Mouse (Mus musculus) heart, postnatal 36 days (tissue): ENCODE measurements at regions not wholly inside any gene's neighbourhood (a gene's known extent, or its start where the extent isn't known, plus 50 kb on each side); places are given as distances from the start of the nearest gene placed in this dataset.

Experiments
- DNase-seq, 2 experiments: peaks; one replicate each; pipeline ENCODE4 v3.0.0; 2021 to 2022
- intact Hi-C: fragments of 180-260 bp; cut with DNase I; formaldehyde crosslinking; loops from one replicate; pipeline ENCODE4 v1.15.1; 2025

GRCm38 (mm10) chr8:57115303-57115702 lies 205.5 kb upstream of the Hand2 start:
- intact Hi-C loops = no loop called here
- DNase-seq = no peak

- peak in 1 of 2 experiments; percentile 7 for DNase-seq
- intact Hi-C loops = no loop called here
These were observed 186.7 kb upstream of the Hand2 start for GRCm38 (mm10) chr8:57134041-57134440.

- intact Hi-C loops = loop anchor here (5.0 kb wide), 1 partner anchor 178 kb away; no protein-coding TSS in a partner anchor
- peak; percentile 8 to 18 for DNase-seq
These were observed 186.1 kb upstream of the Hand2 start for GRCm38 (mm10) chr8:57134726-57135125.

- DNase-seq = no peak
- intact Hi-C loops = no loop called here
These were observed 172.7 kb upstream of the Hand2 start for GRCm38 (mm10) chr8:57148036-57148435.

GRCm38 (mm10) chr8:57191153-57191552 lies 129.6 kb upstream of the Hand2 start:
- intact Hi-C loops = no loop called here
- DNase-seq = no peak

- DNase-seq = no peak
- intact Hi-C loops = no loop called here
These were observed 120.5 kb upstream of the Hand2 start for GRCm38 (mm10) chr8:57200280-57200679.

GRCm38 (mm10) chr8:57209584-57209983 lies 111.2 kb upstream of the Hand2 start:
- no peak for DNase-seq
- intact Hi-C loops = no loop called here

GRCm38 (mm10) chr8:57213066-57213465 lies 107.7 kb upstream of the Hand2 start:
- intact Hi-C loops = loop anchor here (5.0 to 10.0 kb wide), 2 partner anchors 99 to 328 kb away; no protein-coding TSS in a partner anchor
- no peak for DNase-seq

- intact Hi-C loops = loop anchor here (5.0 to 10.0 kb wide), 2 partner anchors 98 to 329 kb away; no protein-coding TSS in a partner anchor
These were observed 106.5 kb upstream of the Hand2 start for GRCm38 (mm10) chr8:57213982-57214930.

GRCm38 (mm10) chr8:57230594-57230993 lies 90.2 kb upstream of the Hand2 start:
- no peak for DNase-seq
- intact Hi-C loops = no loop called here

More at GRCm38 (mm10) chr8:57213982-57214930, 106.5 kb upstream of the Hand2 start:
- peak; percentile 17 to 43 for DNase-seq

- intact Hi-C loops = no loop called here
- no peak for DNase-seq
These were observed 78.5 kb upstream of the Hand2 start for GRCm38 (mm10) chr8:57242301-57242700.

GRCm38 (mm10) chr8:57249061-57249460 lies 71.7 kb upstream of the Hand2 start:
- intact Hi-C loops = no loop called here
- no peak for DNase-seq
